Mouse (Mus musculus): ENCODE data around the gene Ccng1.

Ccng1 gene

DNA sequence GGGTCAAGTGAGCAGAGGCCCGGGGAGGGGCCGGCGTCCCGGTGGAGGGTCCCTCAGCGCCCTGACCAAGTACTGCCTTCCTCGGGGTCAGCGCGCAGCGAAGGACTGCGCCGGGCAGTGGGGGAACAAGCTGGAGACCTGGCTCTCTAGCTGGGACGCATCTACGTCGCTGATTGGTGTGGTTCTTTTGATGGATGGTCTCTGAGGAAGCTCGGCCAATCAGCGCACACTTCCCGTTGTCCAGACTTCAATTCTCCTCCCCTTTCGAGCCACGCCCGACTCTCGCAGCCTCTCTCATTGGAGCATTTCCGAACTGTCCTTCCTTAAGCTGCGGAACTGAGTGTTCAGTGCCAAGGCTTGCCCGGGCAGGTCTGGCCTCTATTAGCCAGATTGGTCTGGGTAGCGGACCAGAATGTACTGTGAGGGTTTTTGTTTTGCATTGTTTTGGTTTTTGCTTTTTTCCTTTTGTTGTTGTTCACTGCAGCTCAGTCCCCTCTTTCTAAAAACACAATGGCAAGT lies at the start of gene Ccng1:
TSS of gene Ccng1 (minus strand) at position 203 of the 519 bp plus-strand sequence.
- peak; percentile 89 for DNase-seq (ENCODE audit: extremely low read depth, insufficient read length, low spot score)

DNA sequence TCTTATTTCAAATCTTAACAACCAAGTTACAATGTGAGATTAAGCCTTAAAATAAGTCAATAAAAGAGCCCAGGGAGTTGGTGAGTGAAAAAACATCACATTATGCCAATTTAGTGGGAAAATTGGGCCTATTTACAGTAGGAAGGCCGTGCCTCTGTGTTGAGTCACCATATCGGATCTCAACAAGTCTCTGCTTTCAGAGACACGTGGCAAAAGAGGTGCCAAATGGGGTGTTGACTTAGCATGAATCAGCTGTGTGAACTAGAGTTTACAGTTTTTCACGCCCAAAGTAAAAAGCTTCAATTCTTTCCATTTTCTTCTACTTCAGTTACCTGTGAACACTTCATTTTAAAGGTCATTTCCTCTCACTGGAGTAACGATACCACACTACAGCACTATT lies 35.2 kb upstream of the Ccng1 start:
- peak; percentile 39 for DNase-seq (ENCODE audit: extremely low read depth, insufficient read length, low spot score)

DNA sequence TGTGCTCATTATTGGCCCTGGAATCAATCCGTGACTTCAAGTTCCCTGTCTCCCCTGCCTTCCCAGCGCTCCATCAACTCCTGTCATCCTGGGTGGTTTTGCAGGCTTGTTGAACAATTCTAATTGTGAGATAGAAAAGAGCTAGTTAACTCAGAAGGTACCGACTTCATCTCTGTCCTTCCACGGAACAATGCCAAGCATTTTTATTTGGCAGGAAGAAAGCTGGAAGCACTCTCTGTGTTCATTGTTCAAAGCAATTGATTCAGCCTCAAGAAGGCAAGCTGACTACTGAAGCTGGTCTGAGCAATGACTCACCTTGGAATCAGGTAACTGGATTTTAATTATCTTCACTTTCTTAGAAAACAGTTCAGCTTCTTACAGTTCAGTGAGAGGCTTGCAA lies 34.6 kb upstream of the Ccng1 start:
- DNase-seq (ENCODE audit: extremely low read depth, insufficient read length, low spot score): no peak

DNA sequence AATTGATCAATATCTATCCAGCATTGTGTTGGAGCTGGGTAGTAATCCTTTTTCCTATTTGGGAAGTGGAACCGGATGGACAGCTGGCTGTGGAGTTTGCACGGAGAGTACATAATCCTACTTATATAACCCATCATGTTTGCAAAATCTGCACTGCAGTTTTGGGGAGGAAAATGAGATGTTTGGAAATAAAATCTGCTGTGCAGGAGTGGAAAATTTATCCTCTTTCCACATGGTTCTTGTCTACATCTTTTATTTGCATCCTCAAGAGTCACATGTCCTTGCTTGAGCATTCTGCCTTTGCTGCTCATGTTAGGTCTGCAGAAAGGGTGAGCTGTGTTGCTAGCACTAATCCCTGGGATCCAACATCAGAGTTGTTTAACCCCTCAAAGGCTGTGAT lies 31.8 kb upstream of the Ccng1 start:
- DNase-seq (ENCODE audit: extremely low read depth, insufficient read length, low spot score): no peak

DNA sequence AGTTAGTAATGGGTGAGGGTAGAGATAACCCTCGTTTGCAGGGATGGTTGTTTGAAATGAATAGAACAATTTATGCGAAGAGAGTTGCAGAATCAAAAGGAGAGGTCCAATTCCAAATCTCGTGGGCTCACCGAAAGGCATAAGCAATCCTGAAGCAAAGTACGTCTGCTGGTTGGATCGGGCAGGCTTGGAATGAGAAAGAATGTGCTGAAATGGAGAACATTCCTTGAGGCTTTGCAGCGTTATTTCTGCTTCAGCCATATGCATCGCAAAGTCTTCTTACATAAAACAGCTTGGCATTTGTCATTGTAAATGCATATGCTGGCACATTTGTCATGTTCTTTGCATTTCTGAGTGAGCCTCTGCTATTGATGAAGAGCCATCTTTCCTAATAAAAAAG lies 29.2 kb upstream of the Ccng1 start:
- no peak for DNase-seq (ENCODE audit: extremely low read depth, insufficient read length, low spot score)

DNA sequence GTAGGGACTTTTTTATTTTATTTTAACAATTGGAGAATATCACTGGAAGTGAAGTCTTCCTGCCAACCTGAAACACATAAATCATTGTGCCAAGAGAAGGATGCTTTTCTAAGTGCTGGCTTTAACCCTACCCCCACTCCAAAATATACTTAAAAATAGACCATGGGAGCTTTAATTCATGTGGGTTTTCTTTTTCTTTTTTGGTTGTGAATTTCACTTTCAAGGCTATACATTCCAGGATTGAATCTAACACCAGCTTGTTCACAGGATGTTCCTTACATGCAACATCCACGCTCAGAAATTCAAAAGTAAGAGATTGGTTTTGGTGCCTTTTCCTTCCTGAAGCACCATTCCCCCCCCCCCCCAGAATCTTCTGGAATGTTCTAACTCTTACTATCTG lies 28.2 kb upstream of the Ccng1 start:
- no peak for DNase-seq (ENCODE audit: extremely low read depth, insufficient read length, low spot score)

DNA sequence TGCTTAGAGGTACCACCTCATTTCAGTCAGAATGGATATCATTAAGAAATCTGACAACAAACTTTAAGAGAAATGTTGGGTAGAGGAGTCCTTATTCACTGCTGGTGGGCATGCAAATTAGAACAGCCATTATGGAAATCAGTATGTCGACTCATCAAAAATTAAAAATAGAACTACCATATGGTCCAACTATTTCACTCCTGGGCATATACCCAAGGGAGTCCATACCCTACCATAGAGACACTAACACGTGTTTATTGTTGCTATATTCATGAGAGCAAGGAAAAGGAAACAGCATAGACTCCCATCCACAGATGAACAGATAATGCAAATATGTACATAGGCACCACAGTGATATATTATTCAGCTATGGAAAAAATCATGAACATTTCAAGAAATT lies 26.7 kb upstream of the Ccng1 start:
- no peak for DNase-seq (ENCODE audit: extremely low read depth, insufficient read length, low spot score)

DNA sequence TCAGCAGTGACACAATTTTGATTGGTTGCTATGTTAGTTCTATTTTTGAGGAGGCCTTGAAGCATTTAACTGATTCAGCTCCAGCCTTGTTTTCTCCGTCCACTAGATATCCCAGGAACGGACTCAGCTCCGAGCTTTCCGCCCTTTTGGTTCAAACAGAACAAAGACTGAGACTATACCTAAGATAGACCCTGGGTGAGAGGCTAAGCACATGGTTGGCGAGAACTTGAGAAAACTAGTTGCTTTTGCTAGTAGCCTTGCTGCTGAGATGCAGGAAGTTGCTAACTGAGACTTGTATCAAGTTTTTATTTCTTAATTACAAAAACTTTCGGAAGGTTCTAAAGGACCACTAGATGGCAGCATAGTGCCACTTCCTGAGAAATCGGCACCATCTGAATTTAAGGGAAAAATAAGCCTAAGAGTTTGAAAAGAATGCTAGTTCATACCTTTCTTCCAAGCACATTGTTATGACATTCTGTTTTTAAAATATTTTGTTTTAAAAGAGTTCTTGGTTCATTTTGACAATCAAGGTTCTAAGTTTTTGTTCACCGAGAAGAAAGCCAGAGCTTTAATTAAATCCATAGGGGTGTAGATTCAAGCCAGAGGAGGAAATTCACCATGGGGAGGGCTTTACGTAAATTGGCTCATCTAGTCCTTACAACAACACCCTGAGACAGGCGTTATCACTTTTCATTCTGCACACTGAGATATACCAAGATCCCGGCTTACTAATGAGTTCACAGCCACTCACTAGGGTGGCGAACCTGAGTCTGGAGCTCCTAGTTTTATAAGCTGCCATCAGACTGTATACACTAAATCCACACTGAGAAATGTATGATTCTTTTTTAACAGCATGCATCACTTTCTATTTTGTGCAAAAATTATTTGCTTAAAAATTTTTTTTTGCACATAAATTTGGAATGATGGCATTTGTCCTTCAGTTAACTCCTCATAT lies 20.5 kb upstream of the Ccng1 start:
- peak; percentile 14 for DNase-seq (ENCODE audit: extremely low read depth, insufficient read length, low spot score)

DNA sequence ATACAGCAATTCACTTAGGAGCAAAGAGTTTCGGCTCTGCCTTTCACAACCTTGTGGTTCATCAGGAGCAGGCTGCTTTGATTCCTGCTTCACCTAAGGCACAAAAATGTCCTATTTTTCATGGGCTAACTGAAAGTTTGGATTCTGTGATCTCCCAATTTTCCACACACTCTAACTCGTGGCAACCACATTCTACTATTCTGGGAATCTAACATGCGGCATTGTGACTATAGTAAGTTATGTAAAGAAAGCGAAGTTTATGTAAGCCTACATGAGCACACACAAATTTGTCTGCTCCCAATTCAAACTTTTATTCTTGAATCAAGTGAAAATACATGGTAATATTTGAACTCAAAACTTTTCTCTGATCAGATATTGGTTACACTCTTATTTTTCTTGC lies 9.6 kb upstream of the Ccng1 start:
- DNase-seq (ENCODE audit: extremely low read depth, insufficient read length, low spot score): no peak

DNA sequence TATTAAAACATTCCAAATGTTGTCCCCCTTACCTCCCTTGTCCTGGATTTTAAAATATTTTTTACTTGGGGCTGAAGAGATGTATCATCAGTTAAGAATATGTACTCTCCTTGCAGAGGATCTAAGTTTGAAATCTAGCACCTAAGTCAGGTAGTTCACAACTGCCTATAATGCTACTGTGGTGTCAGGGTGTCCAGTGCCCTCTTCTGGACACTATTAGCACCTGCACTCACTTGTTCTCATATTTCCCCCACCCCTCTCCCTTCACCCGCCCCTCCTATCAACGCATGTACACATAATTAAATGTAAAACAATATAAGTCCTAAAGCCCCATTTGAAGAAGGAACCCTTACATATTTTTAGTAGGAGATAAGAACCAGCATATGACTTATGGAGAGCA lies 8.3 kb upstream of the Ccng1 start:
- DNase-seq (ENCODE audit: extremely low read depth, insufficient read length, low spot score): peak; percentile 19

DNA sequence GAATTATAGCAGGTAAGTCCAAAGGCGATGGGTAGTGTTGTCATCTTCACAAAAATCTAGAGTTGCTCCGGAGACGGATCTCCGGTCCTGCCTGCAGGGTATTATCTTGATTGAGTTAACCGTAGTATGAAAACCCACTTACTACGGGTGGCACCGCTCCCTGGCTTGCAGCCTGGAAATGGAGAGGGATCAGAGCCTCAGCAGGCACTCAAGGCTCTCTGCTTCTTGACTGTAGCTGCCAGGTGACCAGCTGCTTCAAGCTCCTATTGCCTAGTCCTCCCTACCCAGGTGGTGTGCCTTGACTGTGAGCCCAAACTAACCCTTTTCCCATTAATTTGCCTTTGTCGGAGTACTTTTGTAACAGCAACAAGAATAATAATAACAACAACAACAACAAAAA lies 4.8 kb upstream of the Ccng1 start:
- DNase-seq (ENCODE audit: extremely low read depth, insufficient read length, low spot score): no peak

DNA sequence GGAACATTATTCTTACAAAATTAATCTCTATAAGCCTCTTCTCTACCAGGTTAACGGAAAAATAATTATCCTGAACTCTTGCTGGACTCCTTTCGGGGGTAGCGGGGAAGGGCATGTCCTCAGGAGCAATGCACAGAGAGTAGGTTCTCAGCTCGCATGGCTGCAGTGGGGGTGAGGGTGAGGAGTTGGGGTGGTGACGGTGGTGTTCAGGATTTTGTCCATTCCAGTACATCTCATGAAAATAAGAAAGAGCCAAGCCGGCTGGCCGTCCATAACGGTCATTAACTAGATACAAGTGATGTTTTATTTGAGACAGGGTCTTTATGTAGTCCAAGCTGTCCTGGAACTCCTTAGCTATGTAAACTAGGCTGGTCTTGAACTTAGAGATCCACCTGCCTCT lies 857 bp upstream of the Ccng1 start:
- no peak for DNase-seq (ENCODE audit: extremely low read depth, insufficient read length, low spot score)

DNA sequence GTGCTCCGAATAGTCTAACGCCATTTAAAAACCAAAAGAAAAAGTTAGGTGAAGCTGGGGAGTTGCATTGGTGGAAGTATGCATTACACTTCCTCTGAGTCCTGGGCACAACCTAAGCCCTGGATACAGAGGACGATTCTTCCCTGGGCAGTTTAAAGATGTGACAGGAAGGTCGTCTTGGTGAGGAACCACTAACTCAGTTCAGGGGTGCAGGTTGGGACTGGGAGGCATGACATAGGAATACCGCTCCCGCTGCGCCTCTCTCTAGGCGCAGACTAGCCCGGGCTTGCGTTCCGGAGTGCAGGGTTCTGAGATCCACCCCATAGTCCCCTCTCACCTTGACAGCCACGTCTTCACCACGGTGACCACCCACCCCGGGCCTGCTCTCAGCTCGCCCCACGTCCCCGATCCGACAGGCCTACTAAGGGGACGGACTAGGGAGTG lies 425 bp downstream of the Ccng1 start:
- no peak for DNase-seq (ENCODE audit: extremely low read depth, insufficient read length, low spot score)

DNA sequence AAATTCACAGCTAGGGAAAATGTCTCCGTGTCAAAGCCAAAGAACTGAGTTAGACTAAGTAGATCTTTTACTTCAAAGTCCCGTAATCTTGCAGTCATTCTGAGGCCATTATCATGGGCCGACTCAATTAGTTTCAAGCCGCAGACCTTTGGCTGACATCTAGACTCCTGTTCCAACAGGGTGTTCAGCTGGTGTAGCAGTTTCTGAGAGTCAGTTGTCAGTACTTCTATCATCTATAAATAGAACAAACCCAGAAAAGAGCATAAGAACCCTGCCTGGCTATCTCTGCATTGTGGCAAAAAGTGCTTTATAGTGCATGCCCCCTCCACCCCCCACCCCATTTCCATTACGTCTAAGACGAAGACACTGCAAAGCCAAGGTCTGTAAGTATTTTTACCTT lies 1.3 kb downstream of the Ccng1 start:
- no peak for DNase-seq (ENCODE audit: extremely low read depth, insufficient read length, low spot score)

DNA sequence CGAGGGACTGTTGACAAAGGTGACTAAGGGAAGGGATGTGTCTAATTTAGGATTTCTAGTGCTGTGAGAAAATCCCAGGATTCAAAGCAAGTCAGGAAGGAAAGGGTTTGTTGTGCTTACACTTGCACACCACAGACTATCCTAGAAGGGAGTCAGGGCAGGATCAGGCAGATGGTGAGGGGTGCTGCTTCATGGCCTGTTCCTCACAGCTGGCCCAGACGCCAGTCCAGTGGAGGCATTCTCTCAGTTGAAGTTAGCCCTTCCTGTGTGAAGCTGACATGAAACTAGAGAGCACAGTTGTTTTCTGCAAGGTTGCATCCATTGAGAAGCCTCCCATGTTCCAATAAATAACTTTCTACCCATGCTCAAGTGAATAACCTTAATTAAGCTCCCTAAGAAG lies 7.4 kb downstream of the Ccng1 start:
- DNase-seq (ENCODE audit: extremely low read depth, insufficient read length, low spot score): no peak

DNA sequence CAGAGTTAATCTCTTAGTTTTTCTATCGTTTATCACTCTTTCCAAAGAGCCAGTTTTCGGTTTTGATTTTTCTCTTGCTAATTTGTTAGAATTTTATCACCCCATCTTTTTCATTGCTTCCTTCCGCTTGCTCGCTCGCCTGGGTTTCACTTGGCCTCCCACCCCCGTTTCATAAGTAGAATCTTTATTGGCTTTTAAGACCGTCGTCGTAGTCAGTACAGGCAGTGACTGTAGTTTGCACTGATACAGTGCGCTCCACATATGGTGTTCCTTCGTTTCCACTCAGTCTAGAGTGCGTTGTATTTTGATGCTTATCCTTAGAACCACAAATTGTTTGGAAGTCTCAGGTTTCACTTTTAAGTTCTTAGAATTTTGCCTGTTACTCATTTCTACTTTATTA lies 8.8 kb downstream of the Ccng1 start:
- no peak for DNase-seq (ENCODE audit: extremely low read depth, insufficient read length, low spot score)

DNA sequence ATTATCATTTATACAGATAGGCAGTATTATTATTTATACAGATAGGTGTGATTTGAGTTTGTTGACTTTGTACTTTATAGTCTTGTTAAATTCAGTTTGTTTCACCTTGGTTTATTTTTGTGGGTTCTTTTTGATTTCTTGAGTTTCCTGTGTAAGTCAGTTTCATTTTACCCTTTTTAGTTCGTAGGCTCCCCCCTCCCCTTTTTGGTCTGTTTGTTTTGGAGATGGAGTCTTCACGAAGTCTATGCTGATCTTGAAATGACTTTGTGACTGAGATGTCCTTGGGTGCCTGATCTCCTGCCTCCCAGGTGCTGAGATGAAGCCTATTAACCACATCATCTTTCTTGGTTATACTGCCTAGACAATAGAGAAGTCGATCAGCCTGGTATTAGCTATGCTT lies 10.8 kb downstream of the Ccng1 start:
- DNase-seq (ENCODE audit: extremely low read depth, insufficient read length, low spot score): no peak

DNA sequence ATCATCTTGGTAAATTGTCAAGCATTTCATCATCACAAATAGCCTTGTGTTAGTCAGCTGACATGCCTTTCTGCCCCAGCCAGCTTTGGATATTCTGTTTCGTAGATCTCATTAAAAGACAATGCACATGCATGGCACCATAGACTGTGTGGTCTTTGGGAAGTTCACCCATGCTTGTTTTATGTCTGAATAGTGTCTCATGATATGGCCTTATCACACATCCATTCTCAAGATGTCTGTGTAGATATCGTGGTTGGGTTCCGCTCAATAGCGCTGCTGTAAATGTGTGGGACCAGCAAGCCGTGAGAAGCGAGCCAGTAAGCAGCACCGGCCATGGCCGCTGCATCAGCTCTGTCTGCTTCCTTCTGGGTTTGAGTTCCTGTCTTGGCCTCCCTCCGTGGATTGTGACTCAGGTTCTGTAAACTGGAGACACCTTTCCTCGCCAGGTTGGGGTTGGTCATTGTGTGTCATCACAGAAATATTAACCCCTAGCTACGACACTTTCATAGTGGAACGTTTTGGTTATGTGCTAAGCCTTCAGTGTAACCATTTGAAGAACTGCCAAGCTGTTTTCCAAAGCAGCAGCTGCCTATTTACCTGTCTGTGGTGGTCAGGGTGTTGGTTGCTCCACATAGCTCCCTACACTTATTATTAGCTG lies 13.4 kb downstream of the Ccng1 start:
- DNase-seq (ENCODE audit: extremely low read depth, insufficient read length, low spot score): no peak

DNA sequence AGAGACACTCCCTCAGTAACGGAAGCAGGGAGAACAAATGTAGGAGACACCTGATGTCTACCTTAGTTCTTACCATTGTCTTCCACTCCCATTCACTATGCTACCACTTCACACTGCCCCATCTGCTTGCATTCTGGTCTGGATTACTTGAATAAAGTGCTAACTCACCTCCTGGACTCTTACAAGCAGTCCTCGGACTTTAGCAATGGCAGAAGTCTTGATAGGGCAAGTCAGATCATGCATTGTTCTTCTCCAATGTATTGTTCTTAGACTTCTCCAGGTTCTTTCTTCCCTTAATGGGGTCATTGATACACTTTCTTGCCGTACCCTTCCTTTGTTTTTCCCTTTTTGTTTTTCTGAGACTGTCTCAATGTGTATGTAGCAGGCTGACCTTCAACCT lies 17.7 kb downstream of the Ccng1 start:
- no peak for DNase-seq (ENCODE audit: extremely low read depth, insufficient read length, low spot score)

DNA sequence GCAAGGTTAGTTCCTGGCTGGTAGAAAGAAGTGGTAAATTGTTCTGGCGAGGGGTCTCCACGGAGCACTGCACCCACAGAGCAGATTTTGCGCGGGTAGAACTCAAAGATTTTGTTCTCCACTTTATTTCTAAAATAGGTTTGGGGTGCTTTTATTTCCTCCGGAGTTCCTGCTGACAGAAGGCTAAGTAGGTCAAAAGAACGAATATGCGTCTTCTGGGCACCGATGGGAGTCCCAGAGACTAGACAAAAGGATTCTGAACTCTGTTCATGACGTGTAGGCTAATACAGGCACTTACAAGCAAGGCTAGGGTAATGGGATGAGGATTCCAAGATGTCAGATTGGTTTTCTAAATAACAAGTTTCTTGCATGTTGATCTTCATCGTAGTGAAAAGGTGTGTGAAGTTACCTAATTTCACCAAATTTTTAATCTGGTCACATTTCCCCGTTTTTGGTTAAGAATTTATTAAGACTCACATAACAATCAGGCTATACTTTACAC lies 20.8 kb downstream of the Ccng1 start:
- no peak for DNase-seq (ENCODE audit: extremely low read depth, insufficient read length, low spot score)

DNA sequence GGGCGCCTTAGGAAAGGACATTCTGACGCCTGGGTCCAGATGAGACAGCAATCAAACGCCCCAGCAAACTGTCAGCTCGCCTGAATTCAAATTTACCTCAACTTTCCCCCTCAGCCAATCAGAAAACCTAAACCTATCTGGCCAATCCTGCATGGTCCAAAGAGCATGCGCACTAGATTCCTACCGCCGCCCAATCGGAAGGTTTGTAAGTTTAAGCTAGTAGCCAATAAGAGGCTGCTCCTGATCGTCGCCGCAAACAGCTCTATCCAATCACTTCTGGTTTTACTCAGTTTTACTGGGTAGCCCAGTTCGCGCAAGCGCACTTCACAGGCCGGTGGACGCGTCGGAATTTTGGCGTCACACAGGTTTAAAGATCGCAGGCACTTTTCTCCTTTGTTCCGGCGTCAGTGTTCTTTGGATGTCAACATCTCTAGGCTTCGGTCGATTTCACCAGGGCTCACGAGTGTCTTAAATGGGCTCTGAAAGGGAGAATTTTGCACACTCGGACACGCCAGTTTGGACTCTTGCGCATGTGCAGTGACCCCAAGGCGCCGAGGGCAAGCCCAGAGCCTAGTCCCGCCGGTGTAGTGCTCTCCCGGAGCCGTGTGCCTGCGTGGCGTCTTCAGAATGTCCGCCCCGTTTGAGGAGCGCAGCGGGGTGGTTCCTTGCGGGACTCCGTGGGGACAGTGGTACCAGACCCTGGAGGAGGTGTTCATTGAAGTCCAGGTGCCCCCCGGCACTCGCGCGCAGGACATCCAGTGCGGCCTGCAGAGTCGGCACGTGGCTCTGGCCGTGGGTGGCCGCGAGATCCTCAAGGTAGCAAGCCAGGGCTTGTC lies 21.6 kb downstream of the Ccng1 start, which contains the start of the genes Hmmr and Nudcd2:
TSS of gene Hmmr (minus strand) at position 84 of the 836 bp plus-strand sequence.
TSS of gene Nudcd2 (plus strand) at position 329 of the 836 bp plus-strand sequence.
- peak; percentile 85 for DNase-seq (ENCODE audit: extremely low read depth, insufficient read length, low spot score)

Data from 3134 (cell line).